ENCODE assay signal across 20 mouse cellular contexts in the genomic region with DNA sequence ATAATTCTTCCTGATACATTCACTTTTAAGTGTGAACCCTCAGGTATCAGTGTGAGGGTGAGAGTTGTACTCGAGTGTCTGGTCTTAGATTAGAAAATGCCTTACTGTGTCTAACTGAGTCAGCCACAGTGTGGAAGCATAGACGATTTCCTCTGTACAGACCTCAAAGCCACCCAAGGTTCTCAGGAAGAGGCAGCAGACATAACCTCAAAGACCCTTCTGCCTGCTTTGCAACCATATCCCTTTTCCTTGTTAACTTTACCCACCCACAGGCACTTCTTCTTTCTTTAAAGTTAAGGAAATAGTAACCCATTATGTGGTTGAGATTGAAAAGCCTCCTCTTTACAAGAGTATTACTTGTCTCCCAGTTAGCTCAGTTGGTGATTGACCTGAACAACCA. TPM values are rescaled to one million over a fixed set of nuclear protein-coding genes. Genes with fewer than 3 reads are reported as not detected.
DNase-seq lines count a peak whose midpoint lies in the region; ATAC-seq lines count a peak whose summit lies in the region.
"Had no signal": no experiment of that assay in that cellular context is flagged by ENCODE, and none has a peak within 500 bp of the region (broad histone marks: within the 10 kb centered on the region; RNA-seq: fewer than 3 reads in every experiment).

No protein-coding gene starts in this region.

- H3K36me3 ChIP-seq in limb, embryonic 10.5 days, result peaks cover 95% of the 10 kb centered on the region
- peaks cover 13% of the 10 kb centered on the region; the same call in 1 of the 2 replicates for H3K36me3 ChIP-seq in hindbrain, embryonic 11.5 days (ENCODE audit: control insufficient read depth, insufficient read depth, low read length)

- intact Hi-C loops in gastrocnemius, postnatal 14 days (cut with DNase I; ENCODE audit: low total_unique reads), result loop anchor here (5.0 kb wide), 1 partner anchor 157 kb away; no protein-coding TSS in a partner anchor

- no peak overlapping the region for H3K4me2 ChIP-seq in hindbrain, embryonic 11.5 days (replicated peaks; ENCODE audit: low read depth, low read length)
- H3K4me2 ChIP-seq: embryonic facial prominence, embryonic 13.5 days; embryonic facial prominence, embryonic 15.5 days; forebrain, embryonic 12.5 days had no signal

- peak; percentile 65 for ATAC-seq in granulocyte monocyte progenitor cell, adult 5-6 weeks (replicated peaks; ENCODE audit: poor library complexity, severe bottlenecking)
- ATAC-seq in megakaryocyte, adult 5-6 weeks (ENCODE audit: poor library complexity, severe bottlenecking), result 0 out of 2 replicates have a peak, but pooled peaks have one; percentile 10
- ATAC-seq in hindbrain, embryonic 11.5 days (ENCODE audit: low FRiP score), result no peak
- ATAC-seq: forebrain, embryonic 14.5 days; forebrain, embryonic 16.5 days had no signal

- no peak overlapping the region for H3K27ac ChIP-seq in limb, embryonic 10.5 days
- no peak overlapping the region for H3K27ac ChIP-seq in hindbrain, embryonic 11.5 days (ENCODE audit: low read depth, low read length)
- H3K27ac ChIP-seq: embryonic facial prominence, embryonic 13.5 days; embryonic facial prominence, embryonic 15.5 days; forebrain, embryonic 10.5 days; forebrain, embryonic 12.5 days had no signal

- H3K27me3 ChIP-seq in limb, embryonic 10.5 days (ENCODE audit: low read depth, poor library complexity, severe bottlenecking), result no peaks in the 10 kb centered on the region
- no peaks in the 10 kb centered on the region for H3K27me3 ChIP-seq in hindbrain, embryonic 11.5 days (ENCODE audit: control insufficient read depth, insufficient read depth, low read length)
- H3K27me3 ChIP-seq: embryonic facial prominence, embryonic 13.5 days; embryonic facial prominence, embryonic 15.5 days; forebrain, embryonic 12.5 days had no signal

- H3K9me3 ChIP-seq in limb, embryonic 10.5 days (replicated peaks), result no peaks in the 10 kb centered on the region
- no peaks in the 10 kb centered on the region for H3K9me3 ChIP-seq in hindbrain, embryonic 11.5 days (ENCODE audit: control insufficient read depth, low read length)
- H3K9me3 ChIP-seq: embryonic facial prominence, embryonic 13.5 days; embryonic facial prominence, embryonic 15.5 days; forebrain, embryonic 10.5 days; forebrain, embryonic 12.5 days had no signal

- H3K9ac ChIP-seq in hindbrain, embryonic 11.5 days (ENCODE audit: low read depth, low read length), result no peak overlapping the region
- H3K9ac ChIP-seq: embryonic facial prominence, embryonic 13.5 days; embryonic facial prominence, embryonic 15.5 days; forebrain, embryonic 12.5 days had no signal

- 91% methylated on average over 2 of the region's 2 CpGs for WGBS in limb, embryonic 10.5 days
- WGBS in hindbrain, embryonic 11.5 days, result 89% methylated on average over 2 of the region's 2 CpGs

- peak; percentile 31 for DNase-seq in 416B (ENCODE audit: low read depth)
- DNase-seq in CD4-positive helper T cell, adult 2 months (ENCODE audit: low read depth, low spot score), result peak; percentile 30
- no peak for DNase-seq in limb, embryonic 10.5 days (ENCODE audit: low spot score)
- no peak for DNase-seq in adrenal gland, adult 18-20 months (ENCODE audit: low spot score in 2 of 2)
- no peak for DNase-seq in gastrocnemius, postnatal 14 days
- no peak for DNase-seq in hindbrain, embryonic 11.5 days (ENCODE audit: low spot score)
- DNase-seq: adrenal gland, adult 8-10 months; cerebellum, adult 11-12 months; cerebellum, adult 2 months; cerebellum, adult 9-10 months; embryo, embryonic 11 days had no signal

- no peak overlapping the region for H3K4me3 ChIP-seq in limb, embryonic 10.5 days
- no peak overlapping the region for H3K4me3 ChIP-seq in hindbrain, embryonic 11.5 days (ENCODE audit: low read depth, low read length)
- H3K4me3 ChIP-seq: embryonic facial prominence, embryonic 13.5 days; embryonic facial prominence, embryonic 15.5 days; erythroblast, embryonic 14.5 days; forebrain, embryonic 10.5 days; forebrain, embryonic 12.5 days had no signal

- no peaks in the 10 kb centered on the region for H3K4me1 ChIP-seq in limb, embryonic 10.5 days
- no peaks in the 10 kb centered on the region for H3K4me1 ChIP-seq in hindbrain, embryonic 11.5 days (replicated peaks; ENCODE audit: control insufficient read depth, insufficient read depth, low read length)
- H3K4me1 ChIP-seq: embryonic facial prominence, embryonic 13.5 days; embryonic facial prominence, embryonic 15.5 days; forebrain, embryonic 10.5 days; forebrain, embryonic 12.5 days had no signal

RNA-seq across cellular contexts. Expression of a gene that starts 10.1 kb away (rescaled TPM):
- 26.5 and 33.1 TPM in 2 replicates for total RNA-seq in granulocyte monocyte progenitor cell, adult 5-6 weeks (2014; fragmentation: Nextera tagmentation)
- 51.9 and 77.5 TPM in 2 replicates for total RNA-seq in granulocyte monocyte progenitor cell, adult 5-6 weeks (2017)
- total RNA-seq in megakaryocyte, adult 5-6 weeks (2015), result 13.6 and 22.9 TPM in 2 replicates
- total RNA-seq in megakaryocyte, adult 5-6 weeks (2017), result 33.9 and 38.5 TPM in 2 replicates
- polyA plus RNA-seq in limb, embryonic 10.5 days (2016; fragmentation: Nextera tagmentation; extraction: Ambion mirVana), result 36.5 and 38.2 TPM in 2 replicates
- total RNA-seq in adrenal gland, adult 18-20 months (2021), result 10 to 100 TPM; 35.8 to 36.8 TPM
- total RNA-seq in gastrocnemius, postnatal 14 days (2021), result 10 to 100 TPM; 14.2 to 14.9 TPM
- polyA plus RNA-seq in hindbrain, embryonic 11.5 days (2014; fragmentation: Nextera tagmentation; extraction: Ambion mirVana), result 37.8 and 39.7 TPM in 2 replicates

RNA-seq across cellular contexts. Expression of a gene that starts 37.7 kb away (rescaled TPM):
- 1.6 and 2.8 TPM in 2 replicates for total RNA-seq in granulocyte monocyte progenitor cell, adult 5-6 weeks (2014; fragmentation: Nextera tagmentation)
- total RNA-seq in granulocyte monocyte progenitor cell, adult 5-6 weeks (2017), result 0.39 and 0.57 TPM in 2 replicates
- total RNA-seq in megakaryocyte, adult 5-6 weeks (2015), result 0.46 and 0.85 TPM in 2 replicates
- total RNA-seq in megakaryocyte, adult 5-6 weeks (2017), result 1.3 and 1.5 TPM in 2 replicates
- 3.7 and 4.9 TPM in 2 replicates for polyA plus RNA-seq in limb, embryonic 10.5 days (2016; fragmentation: Nextera tagmentation; extraction: Ambion mirVana)
- 1 to 10 TPM; 1.3 to 2.4 TPM for total RNA-seq in adrenal gland, adult 18-20 months (2021)
- under 1 TPM; 0.13 to 0.14 TPM for total RNA-seq in gastrocnemius, postnatal 14 days (2021)
- 1.8 and 2.6 TPM in 2 replicates for polyA plus RNA-seq in hindbrain, embryonic 11.5 days (2014; fragmentation: Nextera tagmentation; extraction: Ambion mirVana)
- polyA plus RNA-seq: erythroblast, embryonic 14.5 days had no signal

Comparison
In these comparisons a context has a peak if more than half of its experiments do, and no peak if none do; other contexts are left out.
1. DNase-seq: peak in 416B (single experiment) and CD4-positive helper T cell, adult 2 months (single experiment); none in limb, embryonic 10.5 days (single experiment), adrenal gland, adult 18-20 months (0 of 2), gastrocnemius, postnatal 14 days (single experiment) and hindbrain, embryonic 11.5 days (single experiment).